ENCODE assay signal across 8 mouse cellular contexts in the genomic region with DNA sequence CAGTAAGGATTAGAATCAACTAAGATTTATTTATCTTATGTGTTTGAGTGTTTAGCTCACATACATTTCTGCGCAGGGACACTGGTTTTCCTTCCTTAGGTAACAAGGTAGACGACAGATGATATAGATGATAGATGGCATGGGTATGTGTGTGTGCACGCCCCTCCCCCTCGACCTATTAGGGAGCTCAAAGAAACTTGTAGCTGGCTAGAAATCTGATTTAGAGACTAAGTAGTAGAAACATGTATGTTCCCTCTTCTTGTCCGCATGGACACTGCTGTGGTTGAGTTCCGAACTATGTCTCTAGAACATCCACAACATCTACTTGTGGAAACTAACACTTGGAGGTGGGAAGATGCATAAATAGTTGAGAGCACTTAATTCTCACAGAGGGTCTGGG. TPM values are rescaled to one million over a fixed set of nuclear protein-coding genes. Genes with fewer than 3 reads are reported as not detected.
A peak's percentile ranks its signal among the peaks of the same experiment; 100 is the strongest.
DNase-seq lines count a peak whose midpoint lies in the region; ATAC-seq lines count a peak whose summit lies in the region.

No protein-coding gene starts in this region.

- H3K27ac ChIP-seq in neural tube, embryonic 11.5 days (ENCODE audit: low read depth, low read length) = no peak overlapping the region
- H3K27ac ChIP-seq in limb, embryonic 13.5 days = no peak overlapping the region
- no peak overlapping the region for H3K27ac ChIP-seq in stomach, embryonic 16.5 days (ENCODE audit: low read length)

- no peak for ATAC-seq in neural tube, embryonic 11.5 days (ENCODE audit: insufficient read depth, low FRiP score, low TSS enrichment)
- no peak for ATAC-seq in limb, embryonic 13.5 days (ENCODE audit: low FRiP score, low read depth)
- ATAC-seq in stomach, embryonic 16.5 days (ENCODE audit: insufficient read depth, low FRiP score) = no peak
- no peak for ATAC-seq in monocyte, adult 5-6 weeks (replicated peaks; ENCODE audit: insufficient number of reproducible peaks, low FRiP score, low TSS enrichment, poor library complexity, severe bottlenecking)

- peak overlapping the region; percentile 53 for H3K4me2 ChIP-seq in neural tube, embryonic 11.5 days (ENCODE audit: low read depth)
- H3K4me2 ChIP-seq in limb, embryonic 13.5 days (replicated peaks) = peak overlapping the region; percentile 62
- H3K4me2 ChIP-seq in stomach, embryonic 16.5 days (ENCODE audit: low read depth, low read length) = peak overlapping the region; percentile 54

- WGBS in neural tube, embryonic 11.5 days = 72% methylated on average over 6 of the region's 6 CpGs
- 66% methylated on average over 6 of the region's 6 CpGs for WGBS in limb, embryonic 13.5 days
- 62% methylated on average over 6 of the region's 6 CpGs for WGBS in stomach, embryonic 16.5 days

- H3K9me3 ChIP-seq in neural tube, embryonic 11.5 days (ENCODE audit: control insufficient read depth, low read length) = no peaks in the 10 kb centered on the region
- H3K9me3 ChIP-seq in limb, embryonic 13.5 days = no peaks in the 10 kb centered on the region
- H3K9me3 ChIP-seq in stomach, embryonic 16.5 days (replicated peaks; ENCODE audit: control insufficient read depth, low read length) = no peaks in the 10 kb centered on the region

- H3K36me3 ChIP-seq in neural tube, embryonic 11.5 days (ENCODE audit: control insufficient read depth, insufficient read depth, low read length) = no peaks in the 10 kb centered on the region
- H3K36me3 ChIP-seq in limb, embryonic 13.5 days = no peaks in the 10 kb centered on the region
- no peaks in the 10 kb centered on the region for H3K36me3 ChIP-seq in stomach, embryonic 16.5 days (ENCODE audit: control insufficient read depth, insufficient read depth, low read length)

- DNase-seq in adrenal gland, postnatal 14 days = peak; percentile 16
- no peak for DNase-seq in adrenal gland, adult 8-10 months
- no peak for DNase-seq in neural tube, embryonic 11.5 days (ENCODE audit: low spot score)
- DNase-seq in neural tube, embryonic 10.5 days (ENCODE audit: extremely low spot score, low spot score) = no peak
- no peak for DNase-seq in urinary bladder, adult 2 months (ENCODE audit: low spot score)

- no peaks in the 10 kb centered on the region for H3K27me3 ChIP-seq in neural tube, embryonic 11.5 days (ENCODE audit: control insufficient read depth, insufficient read depth, low read length)
- H3K27me3 ChIP-seq in limb, embryonic 13.5 days = no peaks in the 10 kb centered on the region
- H3K27me3 ChIP-seq in stomach, embryonic 16.5 days (ENCODE audit: control insufficient read depth, insufficient read depth, low read length) = no peaks in the 10 kb centered on the region

- peak overlapping the region; percentile 37 for H3K4me3 ChIP-seq in neural tube, embryonic 11.5 days (ENCODE audit: low read depth, low read length)
- H3K4me3 ChIP-seq in limb, embryonic 13.5 days = peak overlapping the region; percentile 51
- peak overlapping the region; percentile 55 for H3K4me3 ChIP-seq in stomach, embryonic 16.5 days (replicated peaks; ENCODE audit: low read length)

- H3K4me1 ChIP-seq in neural tube, embryonic 11.5 days (ENCODE audit: control insufficient read depth, insufficient read depth, low read length) = no peaks in the 10 kb centered on the region
- no peaks in the 10 kb centered on the region for H3K4me1 ChIP-seq in limb, embryonic 13.5 days
- H3K4me1 ChIP-seq in stomach, embryonic 16.5 days (ENCODE audit: control insufficient read depth, insufficient read depth, low read length) = no peaks in the 10 kb centered on the region

- H3K9ac ChIP-seq in neural tube, embryonic 11.5 days (ENCODE audit: low read length) = no peak overlapping the region
- H3K9ac ChIP-seq in limb, embryonic 13.5 days = peak overlapping the region; percentile 60
- H3K9ac ChIP-seq in stomach, embryonic 16.5 days (ENCODE audit: low read length) = peak overlapping the region; percentile 72

RNA-seq across cellular contexts. Expression of a gene that starts 46.5 kb away (rescaled TPM):
- 17.5 and 18.8 TPM in 2 replicates for total RNA-seq in adrenal gland, postnatal 14 days (2021)
- total RNA-seq in adrenal gland, adult 8-10 months (2022) = 10 to 100 TPM; 27.7 to 36.7 (median 32.1) TPM
- polyA plus RNA-seq in neural tube, embryonic 11.5 days (2014; fragmentation: Nextera tagmentation; extraction: Ambion mirVana) = 0.59 and 0.69 TPM in 2 replicates
- 0.99 and 1.0 TPM in 2 replicates for polyA plus RNA-seq in limb, embryonic 13.5 days (2015; fragmentation: Nextera tagmentation; extraction: Ambion mirVana)
- polyA plus RNA-seq in stomach, embryonic 16.5 days (2015; fragmentation: Nextera tagmentation; extraction: Ambion mirVana) = 0.46 and 0.56 TPM in 2 replicates
- 0.49 to 1.9 TPM (median 1.4 TPM) in 3 replicates for total RNA-seq in monocyte, adult 5-6 weeks (2017)
- 5.1 and 6.2 TPM in 2 replicates for polyA plus RNA-seq in urinary bladder, adult 2 months (2012; rRNA removed)
